Mouse (Mus musculus) myocyte (in vitro differentiated cells): ENCODE results near the gene Olfr798.

Experiments used
- CEBPB ChIP-seq: IDR thresholded peaks from 2 replicates; pipeline ENCODE4 v1.6.1; 2011; ENCODE audit warnings: mild to moderate bottlenecking, moderate library complexity; ENCODE audit not compliant: poor library complexity, insufficient read depth, severe bottlenecking
- E2F4 ChIP-seq: IDR thresholded peaks from one replicate; pipeline ENCODE4 v1.6.1; 2011; ENCODE audit warnings: mild to moderate bottlenecking, control low read depth, moderate library complexity; ENCODE audit not compliant: insufficient read depth
- MAX ChIP-seq: IDR thresholded peaks from one replicate; pipeline ENCODE4 v1.6.1; 2011; ENCODE audit warnings: low read depth, mild to moderate bottlenecking, control low read depth
- MYOD1 ChIP-seq, 3 experiments: IDR thresholded peaks; one replicate each; pipeline ENCODE4 v1.6.1; 2011; ENCODE audit warnings: control low read depth in 2 of 3, low read depth in 2 of 3, mild to moderate bottlenecking in 2 of 3, moderate library complexity in 1 of 3; ENCODE audit not compliant: insufficient read length in 2 of 3, control insufficient read depth in 1 of 3
- MYOG ChIP-seq, 3 experiments: IDR thresholded peaks; one replicate each; pipeline ENCODE4 v1.6.1; 2011; ENCODE audit warnings: control low read depth in 2 of 3, low read depth in 2 of 3, mild to moderate bottlenecking in 2 of 3; ENCODE audit not compliant: insufficient read length in 2 of 3, control insufficient read depth in 1 of 3, insufficient read depth in 1 of 3
- POLR2A ChIP-seq: IDR thresholded peaks from one replicate; pipeline ENCODE4 v1.6.1; 2011; ENCODE audit warnings: low read depth, mild to moderate bottlenecking, control low read depth, moderate library complexity; ENCODE audit not compliant: insufficient read length
- POLR2AphosphoS2 ChIP-seq: IDR thresholded peaks from one replicate; pipeline ENCODE4 v1.6.1; 2011; ENCODE audit warnings: low read depth, control low read depth; ENCODE audit not compliant: insufficient read length
- REST ChIP-seq: IDR thresholded peaks from one replicate; pipeline ENCODE4 v1.6.1; 2011; ENCODE audit warnings: mild to moderate bottlenecking, control low read depth, moderate library complexity; ENCODE audit not compliant: insufficient read depth, insufficient read length
- SRF ChIP-seq: IDR thresholded peaks from one replicate; pipeline ENCODE4 v1.6.1; 2011; ENCODE audit warnings: low read depth; ENCODE audit not compliant: control insufficient read depth, insufficient read length
- TCF12 ChIP-seq: IDR thresholded peaks from one replicate; pipeline ENCODE4 v1.6.1; 2011; ENCODE audit warnings: mild to moderate bottlenecking, control low read depth; ENCODE audit not compliant: poor library complexity, insufficient read depth, severe bottlenecking
- TCF3 ChIP-seq: IDR thresholded peaks from one replicate; pipeline ENCODE4 v1.6.1; 2011; ENCODE audit warnings: low read depth, control low read depth; ENCODE audit not compliant: insufficient read length
- USF1 ChIP-seq: IDR thresholded peaks from one replicate; pipeline ENCODE4 v1.6.1; 2011; ENCODE audit warnings: low read depth, mild to moderate bottlenecking, control low read depth, moderate library complexity

GRCm38 (mm10) chr10:129651763-129652162, 24.0 kb upstream of the Olfr798 start:
- TF ChIP-seq REST (no peak), POLR2A (no peak), CEBPB (no peak), MYOG (IDR thresholded peaks at IDR 0.05; ENCODE audit: control insufficient read depth in 1 of 3, insufficient read depth in 1 of 3, insufficient read length in 2 of 3, low read depth in 2 of 3) (no peak), MYOD1 (IDR thresholded peaks at IDR 0.05; ENCODE audit: control insufficient read depth in 1 of 3, insufficient read length in 2 of 3, low read depth in 2 of 3) (no peak), TCF3 (no peak), MAX (no peak), SRF (no peak), E2F4 (no peak), POLR2AphosphoS2 (no peak), TCF12 (no peak), USF1 (no peak)
